Mouse (Mus musculus) forebrain, embryonic 14.5 days (tissue): ENCODE results near the gene Adam12. TPM values are rescaled to one million over a fixed set of nuclear protein-coding genes. Genes with fewer than 3 reads are reported as not detected.
"Not testable (repeated sequence)": the region's sequence is repeated elsewhere in the genome, so short reads cannot be mapped to it uniquely, and the experiment has no call there.

Source experiments
- ATAC-seq: fragments of 200-750 bp; cut with Nextera tagmentation; 2 replicates; pipeline ENCODE4 v1.8.0; 2017; ENCODE audit warnings: mild to moderate bottlenecking, moderate library complexity
- DNase-seq: peaks from one replicate; pipeline ENCODE4 v3.0.0-alpha.2; 2015; ENCODE audit warnings: low spot score
- H3K27ac ChIP-seq: fragments of 300-500 bp; sonication (generic); 2 replicates; pipeline ENCODE4 v1.5.1; 2014; ENCODE audit warnings: low read depth, mild to moderate bottlenecking, control low read depth, low read length, moderate library complexity
- H3K27me3 ChIP-seq: fragments of 300-500 bp; sonication (generic); replicated peaks from 2 replicates; pipeline ENCODE4 v1.6.1; 2014; ENCODE audit warnings: low read length, control low read depth, mixed read lengths; ENCODE audit not compliant: control insufficient read depth, insufficient read depth
- H3K36me3 ChIP-seq: fragments of 300-500 bp; sonication (generic); 2 replicates; pipeline ENCODE4 v1.6.1; 2014; ENCODE audit warnings: low read length, control low read depth; ENCODE audit not compliant: control insufficient read depth, insufficient read depth
- H3K4me1 ChIP-seq: fragments of 300-500 bp; sonication (generic); 2 replicates; pipeline ENCODE4 v1.6.1; 2014; ENCODE audit warnings: antibody characterized with exemption, low read length, control low read depth; ENCODE audit not compliant: control insufficient read depth, insufficient read depth
- H3K4me2 ChIP-seq: fragments of 300-500 bp; sonication (generic); 2 replicates; pipeline ENCODE4 v1.6.1; 2014; ENCODE audit warnings: mild to moderate bottlenecking, control low read depth, low read length
- H3K4me3 ChIP-seq: fragments of 300-500 bp; sonication (generic); 2 replicates; pipeline ENCODE4 v1.5.1; 2014; ENCODE audit warnings: low read depth, low read length, control low read depth
- H3K9ac ChIP-seq: fragments of 300-500 bp; sonication (generic); 2 replicates; pipeline ENCODE4 v1.6.1; 2014; ENCODE audit warnings: mild to moderate bottlenecking, low read length, control low read depth, moderate library complexity
- H3K9me3 ChIP-seq: fragments of 300-500 bp; sonication (generic); replicated peaks from 2 replicates; pipeline ENCODE4 v1.6.1; 2016; ENCODE audit warnings: low read length, control low read depth, mixed read lengths; ENCODE audit not compliant: control insufficient read depth
- WGBS: fragments of 180-500 bp; shearing (Covaris S2); extraction: QIAGEN DNeasy Blood & Tissue Kit; methylation state at CpG from one replicate; pipeline ENCODE4 v1.1.7; 2014; 5-methylcytosine and 5-hydroxymethylcytosine counted together
- polyA plus RNA-seq: library from polyadenylated mRNA; unstranded; fragments of >200 nt; fragmentation: Nextera tagmentation; extraction: Ambion mirVana; gene quantifications from 2 replicates; pipeline ENCODE4 v1.2.1, GENCODE M21; 2014

Adam12 gene
- polyA plus RNA-seq, 1 experiment from 2014 or later: 1.9 TPM

DNA sequence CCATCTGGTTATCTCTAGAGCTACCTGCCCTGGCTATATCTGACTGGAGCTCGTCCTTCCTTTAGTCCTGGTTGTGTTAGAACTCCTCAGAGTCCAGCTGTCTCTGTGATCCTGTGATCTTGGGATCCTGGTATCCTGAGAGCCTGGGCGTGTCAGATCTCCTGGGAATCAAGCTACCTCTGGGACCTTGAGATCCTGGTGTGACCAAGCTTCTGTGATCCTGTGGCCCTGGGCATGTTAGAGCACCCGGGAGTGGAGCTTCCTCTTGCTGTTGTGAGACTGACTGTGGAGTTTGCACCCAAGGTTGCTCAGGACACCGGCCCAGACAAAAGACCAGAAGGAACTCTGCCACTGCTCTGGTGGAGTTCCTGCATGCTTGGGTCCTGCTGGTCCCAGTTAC lies 332.6 kb downstream of the Adam12 start:
- WGBS: 88% methylated on average over 4 of the region's 4 CpGs
- no peaks in the 10 kb centered on the region for H3K36me3 ChIP-seq
- no peak overlapping the region for H3K4me3 ChIP-seq
- no peak overlapping the region for H3K4me2 ChIP-seq
- no peak overlapping the region for H3K27ac ChIP-seq
- no peaks in the 10 kb centered on the region for H3K27me3 ChIP-seq
- no peaks in the 10 kb centered on the region for H3K9me3 ChIP-seq
- H3K9ac ChIP-seq: no peak overlapping the region
- ATAC-seq (no peak), DNase-seq (no peak)
- H3K4me1 ChIP-seq: no peaks in the 10 kb centered on the region

DNA sequence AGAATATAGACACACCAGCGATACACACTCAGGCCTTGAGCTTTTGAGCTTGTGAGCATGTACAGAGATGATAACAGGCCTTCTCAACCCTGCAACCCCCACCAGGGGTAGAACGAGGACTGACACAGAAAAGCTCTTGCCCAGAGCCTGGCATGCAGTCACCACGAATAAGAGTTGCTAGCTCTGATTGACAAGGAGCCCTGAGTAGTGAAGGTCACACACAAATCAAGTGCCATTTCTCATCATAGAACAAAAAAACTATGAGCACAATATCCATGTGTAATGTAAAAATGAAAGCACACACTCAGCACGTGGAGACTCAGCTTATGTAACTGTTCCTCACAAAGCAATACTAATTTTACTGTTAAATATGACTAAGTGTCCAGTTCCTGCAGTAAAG lies 340.1 kb downstream of the Adam12 start:
- no peak overlapping the region for H3K9ac ChIP-seq
- no peak for DNase-seq
- no peak overlapping the region for H3K4me3 ChIP-seq
- H3K9me3 ChIP-seq: no peaks in the 10 kb centered on the region
- H3K4me2 ChIP-seq: no peak overlapping the region
- no peak overlapping the region for H3K27ac ChIP-seq
- WGBS: 75% methylated on average over 4 of the region's 4 CpGs
- H3K4me1 ChIP-seq: no peaks in the 10 kb centered on the region
- H3K36me3 ChIP-seq: no peaks in the 10 kb centered on the region
- H3K27me3 ChIP-seq: no peaks in the 10 kb centered on the region
- ATAC-seq: no peak

DNA sequence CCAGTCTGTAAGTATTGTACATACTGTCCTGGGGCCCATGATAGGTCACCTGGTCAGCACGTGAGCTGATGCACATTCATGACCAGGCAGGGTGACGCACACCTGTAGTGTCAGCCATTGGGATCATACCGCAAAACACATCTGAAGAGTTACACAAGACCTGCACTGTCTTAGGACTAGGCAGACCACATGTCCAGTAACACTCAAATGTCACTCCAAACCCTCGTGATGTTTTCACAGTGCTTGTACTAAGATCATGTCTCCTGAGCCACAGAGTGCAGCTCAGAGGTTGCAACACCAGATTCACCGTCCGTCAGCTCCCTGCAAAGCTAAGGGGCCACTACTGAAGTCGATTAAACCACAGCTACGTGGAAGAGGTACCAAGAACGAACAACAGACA lies 340.6 kb downstream of the Adam12 start:
- ATAC-seq (no peak), DNase-seq (no peak)
- no peak overlapping the region for H3K4me3 ChIP-seq
- H3K4me1 ChIP-seq: no peaks in the 10 kb centered on the region
- H3K36me3 ChIP-seq: no peaks in the 10 kb centered on the region
- H3K27me3 ChIP-seq: no peaks in the 10 kb centered on the region
- no peaks in the 10 kb centered on the region for H3K9me3 ChIP-seq
- 88% methylated on average over 9 of the region's 9 CpGs for whole genome bisulfite sequencing
- H3K9ac ChIP-seq: no peak overlapping the region
- H3K27ac ChIP-seq: no peak overlapping the region
- H3K4me2 ChIP-seq: no peak overlapping the region

DNA sequence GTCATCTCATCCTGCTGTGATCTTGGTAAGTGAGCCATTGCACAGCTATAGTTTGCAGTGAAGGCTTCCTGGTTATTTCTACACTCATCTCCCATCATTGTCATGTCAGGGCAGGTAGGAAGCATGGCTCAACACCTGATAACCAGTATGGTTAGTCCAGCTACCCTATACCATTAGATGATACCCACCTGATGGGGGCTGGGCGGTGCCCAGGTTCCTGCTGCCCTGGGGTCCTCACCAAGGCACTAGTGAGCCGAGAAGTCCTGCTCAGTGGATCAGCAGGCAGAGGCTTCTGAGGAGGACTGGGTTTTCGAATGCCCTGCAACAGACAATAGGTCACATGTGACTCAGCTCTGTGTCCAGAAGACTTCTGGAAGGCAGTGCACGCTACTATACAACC lies 342.0 kb downstream of the Adam12 start:
- WGBS: 85% methylated on average over 4 of the region's 4 CpGs
- Histone ChIP-seq H3K4me2 (no peak overlapping the region), H3K36me3 (no peaks in the 10 kb centered on the region), H3K27me3 (no peaks in the 10 kb centered on the region), H3K27ac (no peak overlapping the region), H3K4me1 (no peaks in the 10 kb centered on the region), H3K9me3 (no peaks in the 10 kb centered on the region), H3K4me3 (no peak overlapping the region), H3K9ac (no peak overlapping the region)
- no peak for ATAC-seq
- no peak for DNase-seq

DNA sequence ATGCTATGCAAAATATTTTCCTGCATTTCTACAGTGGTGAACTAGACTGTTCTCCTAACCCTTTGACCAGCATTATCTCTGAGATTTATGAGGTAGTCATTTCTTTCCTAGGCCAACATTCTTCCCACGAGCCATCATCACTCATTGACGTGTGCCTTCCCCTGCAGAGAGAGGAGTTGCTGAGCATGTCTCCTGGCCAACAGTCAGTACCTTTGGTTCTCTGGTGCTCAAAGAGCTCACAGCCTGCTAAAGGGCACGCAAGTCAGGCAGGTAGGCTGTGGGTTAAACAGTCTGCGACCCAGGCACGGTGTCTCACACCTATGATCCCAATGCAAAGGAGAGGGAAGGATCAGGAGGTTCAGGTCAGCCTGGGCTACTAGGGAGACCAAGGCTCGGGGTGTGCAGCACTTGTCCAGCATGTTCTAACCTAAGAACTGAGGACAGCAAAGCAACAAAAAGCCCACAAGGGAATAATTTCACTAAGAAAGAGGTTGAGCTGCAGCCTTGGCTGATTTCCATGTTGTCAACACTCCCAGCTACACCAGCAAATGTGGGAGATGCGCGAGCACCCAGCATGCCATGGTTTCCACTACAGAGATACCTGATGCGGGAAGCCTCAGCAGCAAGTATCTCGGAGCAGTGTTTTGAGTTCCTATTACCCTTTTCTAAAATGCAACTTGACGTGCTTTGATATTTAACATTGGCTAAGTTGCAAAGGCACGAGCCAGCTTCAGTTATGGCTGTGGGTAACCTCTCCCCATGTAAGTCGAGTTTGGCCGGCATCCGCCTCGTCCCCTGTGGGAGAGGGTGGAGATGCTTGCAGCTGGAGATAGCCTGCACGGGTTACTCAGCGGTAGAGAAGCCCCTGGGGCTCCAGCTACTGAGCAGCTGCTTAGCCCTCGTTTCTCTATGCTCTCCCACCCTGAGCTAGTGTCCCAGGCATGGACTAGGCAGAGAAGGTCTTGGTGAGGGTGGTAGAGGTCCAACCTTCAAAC lies 342.7 kb downstream of the Adam12 start:
- H3K27ac ChIP-seq: no peak overlapping the region
- H3K36me3 ChIP-seq: no peaks in the 10 kb centered on the region
- H3K4me1 ChIP-seq: no peaks in the 10 kb centered on the region
- H3K27me3 ChIP-seq: no peaks in the 10 kb centered on the region
- DNase-seq: no peak
- WGBS: 87% methylated on average over 19 of the region's 19 CpGs
- no peak overlapping the region for H3K4me2 ChIP-seq
- no peaks in the 10 kb centered on the region for H3K9me3 ChIP-seq
- no peak overlapping the region for H3K9ac ChIP-seq
- H3K4me3 ChIP-seq: no peak overlapping the region
- no peak for ATAC-seq

DNA sequence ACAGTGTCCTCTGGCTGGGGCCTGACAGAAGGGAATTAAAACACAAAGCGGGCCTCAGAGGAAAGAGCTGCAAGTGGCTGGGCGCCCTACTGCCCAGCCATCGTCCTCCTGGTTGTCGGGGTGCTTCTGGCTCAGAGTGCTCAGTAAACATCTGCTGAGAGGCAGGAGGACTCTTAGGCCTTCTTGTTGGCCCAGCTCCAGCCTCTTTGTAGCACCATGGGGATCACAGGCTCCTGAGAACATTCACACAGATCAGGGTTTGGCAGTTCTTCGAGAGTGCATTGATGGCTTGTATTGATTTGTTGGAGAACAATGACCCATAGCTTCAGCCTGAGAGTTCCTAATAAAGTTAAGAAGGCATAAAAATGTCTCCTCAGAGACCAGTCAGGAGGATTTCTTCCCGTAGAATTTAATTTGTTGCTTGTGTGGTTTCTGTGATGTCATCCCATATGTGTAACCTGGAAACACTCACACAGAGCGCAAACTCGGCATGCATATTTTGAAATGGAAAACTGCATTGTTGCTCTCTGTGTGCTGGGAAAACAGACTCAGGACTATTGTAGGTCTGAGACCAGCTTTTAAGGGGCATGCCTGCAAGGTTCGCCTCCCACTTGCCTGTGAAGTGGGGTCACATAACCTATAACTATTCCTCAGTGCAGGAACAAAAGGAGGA lies 347.1 kb downstream of the Adam12 start:
- not testable (repeated sequence) for DNase-seq, H3K4me3 ChIP-seq, H3K9me3 ChIP-seq, H3K27me3 ChIP-seq, H3K27ac ChIP-seq, H3K4me2 ChIP-seq, H3K4me1 ChIP-seq, H3K36me3 ChIP-seq, ATAC-seq, H3K9ac ChIP-seq
- WGBS: 70% methylated on average over 5 of the region's 9 CpGs

DNA sequence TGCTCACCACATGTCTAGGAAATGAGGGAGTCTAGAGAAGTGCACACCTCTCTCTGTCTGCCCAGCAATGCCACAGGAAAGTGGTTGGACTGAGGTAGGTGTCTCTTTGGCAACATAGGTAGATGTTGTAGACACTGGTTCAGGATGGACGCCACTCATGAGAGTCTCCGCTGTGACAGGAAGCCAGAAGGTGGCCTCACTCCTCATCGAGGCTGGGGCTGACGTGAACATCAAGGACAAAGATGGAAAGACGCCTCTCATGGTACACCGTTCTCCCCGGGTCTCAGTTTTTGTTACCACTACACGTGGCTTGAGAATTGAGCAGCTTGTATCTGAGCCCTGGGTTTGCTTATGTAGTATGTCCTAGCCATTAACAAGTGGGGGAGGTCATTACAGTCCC lies 352.2 kb downstream of the Adam12 start:
- H3K27me3 ChIP-seq: no peaks in the 10 kb centered on the region
- H3K9me3 ChIP-seq: 0 out of 2 replicates have a peak, but pooled peaks cover 2% of the 10 kb centered on the region
- no peak overlapping the region for H3K4me2 ChIP-seq
- no peaks in the 10 kb centered on the region for H3K36me3 ChIP-seq
- DNase-seq (no peak), ATAC-seq (no peak)
- H3K4me3 ChIP-seq: no peak overlapping the region
- 94% methylated on average over 8 of the region's 8 CpGs for WGBS
- no peak overlapping the region for H3K27ac ChIP-seq
- no peaks in the 10 kb centered on the region for H3K4me1 ChIP-seq
- no peak overlapping the region for H3K9ac ChIP-seq

DNA sequence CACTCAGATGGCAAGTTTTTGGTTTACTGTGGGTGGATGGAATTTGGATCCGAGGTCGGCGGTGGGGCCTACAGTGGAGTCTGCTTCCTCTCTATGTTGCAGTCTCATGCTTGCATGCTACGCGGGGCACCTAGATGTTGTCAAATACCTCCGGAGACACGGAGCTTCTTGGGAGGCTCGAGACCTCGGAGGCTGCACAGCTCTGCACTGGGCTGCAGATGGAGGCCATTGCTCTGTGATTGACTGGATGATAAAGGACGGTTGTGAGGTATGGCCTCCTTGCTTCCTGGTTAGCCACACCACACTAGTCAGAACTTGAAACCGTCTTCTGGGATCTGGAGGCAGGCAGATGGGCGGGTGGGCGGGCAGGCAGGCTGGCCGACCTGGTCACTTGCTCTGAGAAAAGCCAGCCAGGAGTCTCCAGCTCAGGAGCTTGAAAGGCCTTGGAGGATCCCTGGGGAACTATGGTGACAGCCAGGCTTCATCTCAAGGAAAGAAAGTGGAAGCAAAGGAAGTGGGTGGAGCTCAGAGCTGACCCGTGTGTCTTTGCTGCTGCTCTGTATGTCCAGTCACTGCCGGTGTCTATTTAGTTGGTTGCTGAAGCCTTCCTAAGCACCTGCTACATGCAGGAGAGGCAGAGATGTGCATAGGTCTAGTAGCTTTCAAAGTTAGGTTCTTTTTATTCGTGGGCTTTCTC lies 355.2 kb downstream of the Adam12 start:
- H3K4me3 ChIP-seq: no peak overlapping the region
- no peak overlapping the region for H3K9ac ChIP-seq
- ATAC-seq (no peak), DNase-seq (no peak)
- H3K27ac ChIP-seq: no peak overlapping the region
- H3K4me2 ChIP-seq: no peak overlapping the region
- WGBS: 87% methylated on average over 17 of the region's 17 CpGs
- no peaks in the 10 kb centered on the region for H3K4me1 ChIP-seq
- no peaks in the 10 kb centered on the region for H3K36me3 ChIP-seq
- no peaks in the 10 kb centered on the region for H3K27me3 ChIP-seq
- 0 out of 2 replicates have a peak, but pooled peaks cover 2% of the 10 kb centered on the region for H3K9me3 ChIP-seq
